Mouse (Mus musculus) neural tube, embryonic 15.5 days (tissue): ENCODE results near the gene Irf4. TPM values are rescaled to one million over a fixed set of nuclear protein-coding genes. Genes with fewer than 3 reads are reported as not detected.

Experiments used
- polyA plus RNA-seq: library from polyadenylated mRNA; unstranded; fragments of >200 nt; fragmentation: Nextera tagmentation; extraction: Ambion mirVana; gene quantifications from 2 replicates; pipeline ENCODE4 v1.2.1, GENCODE M21; 2015

The Irf4 gene
- polyA plus RNA-seq, 1 experiment from 2014 or later = 0.08 TPM

Other genes with a start within 250 kb of the Irf4 start
- 300 and 323 TPM in 2 replicates for gene Uqcrfs1, start 203.9 kb upstream of the Irf4 start, polyA plus RNA-seq
- gene Dusp22, start 89.2 kb upstream of the Irf4 start, polyA plus RNA-seq = 34.2 and 35.6 TPM in 2 replicates
- gene Hus1b, start 198.5 kb downstream of the Irf4 start, polyA plus RNA-seq = not detected in 2 replicates
- gene Exoc2, start 224.9 kb downstream of the Irf4 start, polyA plus RNA-seq = 42.2 and 44.5 TPM in 2 replicates
- gene Gm5447, start 225.0 kb downstream of the Irf4 start, polyA plus RNA-seq = 0.13 TPM in 1 of 2 replicates, not detected in the other